Mouse (Mus musculus) Patski (cell line): ENCODE measurements around the gene Hmox2. TPM values are rescaled to one million over a fixed set of nuclear protein-coding genes. Genes with fewer than 3 reads are reported as not detected.
"Not testable (repeated sequence)": the region's sequence is repeated elsewhere in the genome, so short reads cannot be mapped to it uniquely, and the experiment has no call there.

Source experiments
- ATAC-seq: fragments of 100-300 bp; one replicate; pipeline ENCODE4 v1.8.0; 2021
- CTCF ChIA-PET: fragments of 350-600 bp; sonication (Branson Sonifier 250); formaldehyde crosslinking; loops from one replicate; lab custom pipeline; 2022; ENCODE audit warnings: inconsistent platforms; lab: Charles Lee
- POLR2A ChIA-PET: fragments of 350-600 bp; sonication (Branson Sonifier 250); formaldehyde crosslinking; loops from one replicate; lab custom pipeline; 2022; ENCODE audit warnings: antibody characterized with exemption, inconsistent platforms; lab: Charles Lee
- DNase-seq: peaks from one replicate; pipeline ENCODE4 v3.0.0-alpha.2; 2011; ENCODE audit warnings: low read depth, low spot score
- H3K27me3 ChIP-seq: fragments of 371-371 bp; one replicate; pipeline ENCODE4 v1.5.1; 2021
- CTCF ChIP-seq: fragments of 100-300 bp; IDR thresholded peaks from one replicate; pipeline ENCODE4 v1.5.1; 2021
- in situ Hi-C: fragments of 300-500 bp; cut with MboI; formaldehyde crosslinking; loops from 3 replicates; pipeline ENCODE4 v1.11.1; 2018; ENCODE audit warnings: low pct_unique_long_range_greater_than_20kb, mixed read lengths
- polyA plus RNA-seq: library from polyadenylated mRNA; unstranded; gene quantifications from one replicate; pipeline ENCODE4 v1.2.3, GENCODE M21; 2021

Hmox2 gene
- polyA plus RNA-seq, 1 experiment from 2014 or later = 104 TPM

- DNase-seq (no peak), ATAC-seq (no peak)
- no peaks in the 10 kb centered on the region for H3K27me3 ChIP-seq
- no peak for TF ChIP-seq CTCF
- ChIA-PET CTCF (interaction anchor here (1.2 kb wide), 1 partner anchor 28 kb away, joined by 3 read pairs; no protein-coding TSS in a partner anchor), POLR2A (no interaction called here)
- in situ Hi-C loops = loop anchor here (25.0 kb wide), 1 partner anchor 453 kb away; the partner anchor contains the start of genes Ppl and Sec14l5
Measured at GRCm38 (mm10) chr16:4684457-4684791, 41.7 kb upstream of the Hmox2 start.

GRCm38 (mm10) chr16:4689371-4689770, 36.8 kb upstream of the Hmox2 start:
- H3K27me3 ChIP-seq, POLR2A ChIA-PET, DNase-seq, ATAC-seq: not testable (repeated sequence)
- CTCF ChIA-PET = interaction anchor here (1.6 to 2.3 kb wide), 2 partner anchors 12 to 15 kb away, joined by 5 to 7 read pairs; no protein-coding TSS in a partner anchor
- in situ Hi-C loops = loop anchor here (25.0 kb wide), 1 partner anchor 448 kb away; the partner anchor contains the start of genes Ppl and Sec14l5

GRCm38 (mm10) chr16:4701211-4701610, 24.9 kb upstream of the Hmox2 start:
- ChIA-PET POLR2A (no interaction called here), CTCF (interaction anchor here (1.4 to 1.9 kb wide), 3 partner anchors 8 to 67 kb away, joined by 3 to 7 read pairs (median 5); no protein-coding TSS in a partner anchor)
- H3K27me3 ChIP-seq = no peaks in the 10 kb centered on the region
- ATAC-seq = no peak
- no peak for TF ChIP-seq CTCF
- DNase-seq = no peak
- in situ Hi-C loops = no loop called here

GRCm38 (mm10) chr16:4702646-4703045, 23.5 kb upstream of the Hmox2 start:
- no peaks in the 10 kb centered on the region for H3K27me3 ChIP-seq
- in situ Hi-C loops = no loop called here
- ChIA-PET POLR2A (no interaction called here), CTCF (interaction anchor here (1.5 to 1.9 kb wide), 2 partner anchors 12 to 95 kb away, joined by 3 to 7 read pairs; no protein-coding TSS in a partner anchor)
- ATAC-seq (no peak), DNase-seq (no peak)
- no peak for TF ChIP-seq CTCF

- CTCF ChIA-PET = interaction anchor here (1.2 kb wide), 1 partner anchor 58 kb away, joined by 4 read pairs; no protein-coding TSS in a partner anchor
- in situ Hi-C loops = no loop called here
- H3K27me3 ChIP-seq = no peaks in the 10 kb centered on the region
- TF ChIP-seq CTCF = no peak
- no peak for ATAC-seq
- POLR2A ChIA-PET = no interaction called here
- no peak for DNase-seq
Measured at GRCm38 (mm10) chr16:4705541-4705940, 20.6 kb upstream of the Hmox2 start.

GRCm38 (mm10) chr16:4711173-4711572, 15.0 kb upstream of the Hmox2 start:
- no peaks in the 10 kb centered on the region for H3K27me3 ChIP-seq
- POLR2A ChIA-PET = no interaction called here
- no peak for TF ChIP-seq CTCF
- ATAC-seq (no peak), DNase-seq (no peak)
- CTCF ChIA-PET = no interaction called here
- in situ Hi-C loops = no loop called here

GRCm38 (mm10) chr16:4713861-4714710, 12.1 kb upstream of the Hmox2 start:
- TF ChIP-seq CTCF = no peak
- H3K27me3 ChIP-seq = no peaks in the 10 kb centered on the region
- no peak for DNase-seq
- no peak for ATAC-seq
- POLR2A ChIA-PET = no interaction called here
- CTCF ChIA-PET = interaction anchor here (1.3 to 1.6 kb wide), 2 partner anchors 29 to 47 kb away, joined by 3 to 4 read pairs; no protein-coding TSS in a partner anchor
- in situ Hi-C loops = no loop called here

- DNase-seq (no peak), ATAC-seq (no peak)
- POLR2A ChIA-PET = no interaction called here
- in situ Hi-C loops = loop anchor here (5.0 kb wide), 1 partner anchor 69 kb away; no protein-coding TSS in a partner anchor
- no peaks in the 10 kb centered on the region for H3K27me3 ChIP-seq
- CTCF ChIA-PET = interaction anchor here (1.2 kb wide), 1 partner anchor 9 kb away, joined by 5 read pairs; no protein-coding TSS in a partner anchor
- no peak for TF ChIP-seq CTCF
Measured at GRCm38 (mm10) chr16:4717866-4718265, 8.3 kb upstream of the Hmox2 start.

- DNase-seq (no peak), ATAC-seq (peak; percentile 79)
- H3K27me3 ChIP-seq = no peaks in the 10 kb centered on the region
- in situ Hi-C loops = loop anchor here (5.0 kb wide), 1 partner anchor 68 kb away; no protein-coding TSS in a partner anchor
- no peak for TF ChIP-seq CTCF
- CTCF ChIA-PET = no interaction called here
- POLR2A ChIA-PET = no interaction called here
Measured at GRCm38 (mm10) chr16:4718753-4719518, 7.2 kb upstream of the Hmox2 start, which contains the start of gene Nmral1. Nmral1 (minus strand) TSS chr16:4719356.
